Mouse (Mus musculus): Measurements from ENCODE around the gene Elane.

GRCm38 (mm10) chr10:79851653-79852052 lies 34.4 kb upstream of the Elane start:
- no peak for TF ChIP-seq GATA1 (IDR thresholded peaks at IDR 0.05; ENCODE audit: borderline replicate concordance, low read length)
- TF ChIP-seq FLI1 (IDR thresholded peaks at IDR 0.05; ENCODE audit: low read length), result no peak
